Mouse (Mus musculus) embryonic facial prominence, embryonic 14.5 days (tissue): ENCODE data around the gene Dnm1. TPM values are rescaled to one million over a fixed set of nuclear protein-coding genes. Genes with fewer than 3 reads are reported as not detected.
A peak's percentile ranks its signal among the peaks of the same experiment; 100 is the strongest.

Experiments used
- ATAC-seq: fragments of 200-750 bp; cut with Nextera tagmentation; 2 replicates; pipeline ENCODE4 v1.8.0; 2017; ENCODE audit warnings: low read depth, moderate number of reproducible peaks, moderate TSS enrichment
- DNase-seq: peaks from one replicate; pipeline ENCODE4 v3.0.0-alpha.2; 2015; ENCODE audit warnings: low spot score
- H3K27ac ChIP-seq: fragments of 300-500 bp; sonication (generic); replicated peaks from 2 replicates; pipeline ENCODE4 v1.5.1; 2014; ENCODE audit warnings: low read depth, mild to moderate bottlenecking, low read length, moderate library complexity
- H3K27me3 ChIP-seq: fragments of 300-500 bp; sonication (generic); replicated peaks from 2 replicates; pipeline ENCODE4 v1.6.1; 2014; ENCODE audit warnings: low read length; ENCODE audit not compliant: control insufficient read depth, insufficient read depth
- H3K36me3 ChIP-seq: fragments of 300-500 bp; sonication (generic); 2 replicates; pipeline ENCODE4 v1.6.1; 2014; ENCODE audit warnings: low read length, mixed read lengths; ENCODE audit not compliant: control insufficient read depth, insufficient read depth
- H3K4me1 ChIP-seq: fragments of 300-500 bp; sonication (generic); 2 replicates; pipeline ENCODE4 v1.6.1; 2014; ENCODE audit warnings: antibody characterized with exemption, low read length; ENCODE audit not compliant: control insufficient read depth, insufficient read depth
- H3K4me2 ChIP-seq: fragments of 300-500 bp; sonication (generic); 2 replicates; pipeline ENCODE4 v1.6.1; 2014; ENCODE audit warnings: low read depth, mild to moderate bottlenecking, low read length, moderate library complexity, mixed read lengths
- H3K4me3 ChIP-seq: fragments of 300-500 bp; sonication (generic); 2 replicates; pipeline ENCODE4 v1.5.1; 2014; ENCODE audit warnings: low read depth, mild to moderate bottlenecking, low read length
- H3K9ac ChIP-seq: fragments of 300-500 bp; sonication (generic); 2 replicates; pipeline ENCODE4 v1.6.1; 2014; ENCODE audit warnings: low read depth, mild to moderate bottlenecking, low read length, moderate library complexity, mixed read lengths
- H3K9me3 ChIP-seq: fragments of 300-500 bp; sonication (generic); 2 replicates; pipeline ENCODE4 v1.6.1; 2016; ENCODE audit warnings: low read length; ENCODE audit not compliant: control insufficient read depth
- WGBS: fragments of 180-500 bp; shearing (Covaris S2); extraction: QIAGEN DNeasy Blood & Tissue Kit; methylation state at CpG from one replicate; pipeline ENCODE4 v1.1.7; 2014; 5-methylcytosine and 5-hydroxymethylcytosine counted together
- polyA plus RNA-seq: library from polyadenylated mRNA; unstranded; fragments of >200 nt; fragmentation: Nextera tagmentation; extraction: Ambion mirVana; gene quantifications from 2 replicates; pipeline ENCODE4 v1.2.1, GENCODE M21; 2014

The Dnm1 gene
- 34.1 and 41.7 TPM in 2 replicates for polyA plus RNA-seq

DNA sequence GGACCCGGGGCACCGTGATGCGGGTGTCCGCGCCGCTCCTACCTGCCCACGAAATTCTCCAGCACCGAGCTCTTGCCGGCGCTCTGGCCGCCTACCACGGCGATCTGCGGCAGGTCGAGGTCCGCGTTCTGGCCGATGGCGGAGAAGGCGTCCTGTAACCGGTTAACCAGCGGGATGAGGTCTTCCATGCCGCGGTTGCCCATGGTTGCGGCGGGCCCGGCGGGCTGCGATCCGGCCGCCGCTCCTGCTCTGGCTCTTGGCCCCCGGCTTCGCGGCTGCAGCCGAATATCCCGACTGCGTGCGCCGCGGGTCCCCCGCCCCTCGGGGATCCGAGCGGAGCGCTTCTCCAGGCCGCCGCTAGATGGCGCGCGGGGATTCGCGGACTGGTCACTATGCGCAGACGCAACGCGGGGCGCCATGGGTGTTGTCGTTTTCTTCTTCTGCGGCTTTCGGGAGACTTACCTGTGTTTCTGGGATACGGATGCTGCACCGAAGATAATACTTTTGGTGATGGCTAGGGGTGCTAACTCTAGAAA, at the start of gene Dnm1:
Gene Dnm1 (minus strand): TSS at position 332 of the 536 bp plus-strand sequence.
- H3K4me3 ChIP-seq, result peak within 1 kb of the TSS; percentile 73
- H3K4me2 ChIP-seq, result peak within 1 kb of the TSS; percentile 69
- peak; percentile 91 for DNase-seq
- H3K4me1 ChIP-seq, result peaks cover 17% of the 10 kb centered on the region
- WGBS, result under 1% methylated on average over 30 of the region's 63 CpGs
- no peaks in the 10 kb centered on the region for H3K27me3 ChIP-seq
- H3K36me3 ChIP-seq, result 0 out of 2 replicates have a peak, but pooled peaks cover 8% of the 10 kb centered on the region
- H3K9ac ChIP-seq, result peak within 1 kb of the TSS; percentile 83
- H3K9me3 ChIP-seq, result no peaks in the 10 kb centered on the region
- ATAC-seq, result peak; percentile 74
- H3K27ac ChIP-seq, result peak within 1 kb of the TSS; percentile 86

DNA sequence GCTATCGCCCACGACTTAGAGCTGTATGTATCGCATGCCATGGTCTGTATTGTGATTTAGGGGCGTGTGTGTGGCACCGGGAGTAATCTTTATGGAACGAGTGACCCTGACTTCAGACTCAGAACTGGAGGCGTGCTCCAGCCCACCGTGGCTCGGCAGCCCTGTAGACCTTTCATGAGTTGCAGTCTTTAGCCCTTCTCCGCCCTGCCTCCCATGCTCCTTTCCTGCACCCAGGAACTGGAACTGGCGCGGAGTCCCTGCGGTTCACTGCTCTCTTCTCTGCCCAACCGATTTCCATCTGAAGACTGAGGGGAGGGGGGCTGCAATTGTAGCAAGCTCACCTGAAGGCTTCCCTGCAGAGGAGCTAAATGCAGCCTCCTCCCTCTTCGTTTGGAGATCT, 43.6 kb upstream of the Dnm1 start:
- Histone ChIP-seq H3K9ac (peak overlapping the region; percentile 83), H3K4me2 (peak overlapping the region; percentile 73), H3K36me3 (peaks cover 13% of the 10 kb centered on the region), H3K4me3 (peak overlapping the region; percentile 84), H3K27ac (no peak overlapping the region), H3K27me3 (no peaks in the 10 kb centered on the region), H3K4me1 (0 out of 2 replicates have a peak, but pooled peaks cover 4% of the 10 kb centered on the region), H3K9me3 (no peaks in the 10 kb centered on the region)
- ATAC-seq (no peak), DNase-seq (no peak)
- under 1% methylated on average over 15 of the region's 15 CpGs for WGBS

DNA sequence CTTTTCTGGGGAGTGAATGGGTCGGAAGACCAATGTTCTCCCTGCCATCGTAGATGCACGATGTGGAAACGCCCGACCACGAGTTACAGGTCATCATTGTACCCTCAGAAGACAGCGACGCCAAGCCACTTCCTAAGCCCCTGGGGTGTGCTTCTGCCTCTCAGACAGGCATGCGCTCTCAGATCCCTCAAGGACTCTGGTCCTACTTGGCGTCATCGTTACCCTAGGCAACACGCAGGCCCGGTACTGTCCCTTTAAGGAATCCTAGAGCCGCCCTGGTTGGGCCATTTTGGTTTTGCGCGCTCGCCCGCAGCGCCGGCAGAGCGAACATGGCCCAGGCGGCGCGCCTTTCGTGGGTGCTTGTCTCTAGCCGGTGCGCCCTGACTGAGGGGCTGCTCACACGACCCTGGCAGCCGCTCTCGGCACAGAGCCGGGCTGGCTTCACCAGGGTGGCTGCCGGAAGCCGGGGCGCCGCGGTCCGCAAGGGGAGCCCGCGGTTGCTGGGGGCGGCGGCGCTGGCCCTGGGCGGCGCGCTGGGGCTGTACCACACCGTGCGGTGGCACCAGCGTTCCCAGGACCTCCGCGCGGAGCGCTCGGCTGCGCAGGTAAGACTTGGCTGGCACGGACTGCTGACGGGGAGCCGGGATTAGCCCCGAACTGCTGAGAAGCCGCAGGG, 42.9 kb upstream of the Dnm1 start:
- Histone ChIP-seq H3K9me3 (no peaks in the 10 kb centered on the region), H3K4me1 (0 out of 2 replicates have a peak, but pooled peaks cover 4% of the 10 kb centered on the region), H3K36me3 (peaks cover 8% of the 10 kb centered on the region; the same call in 1 of the 2 replicates), H3K4me2 (peak overlapping the region; percentile 73), H3K27ac (peak overlapping the region; percentile 91), H3K4me3 (peak overlapping the region; percentile 84), H3K9ac (peak overlapping the region; percentile 83), H3K27me3 (no peaks in the 10 kb centered on the region)
- peak; percentile 97 for ATAC-seq
- 0% methylated on average over 36 of the region's 59 CpGs for WGBS
- peak; percentile 98 for DNase-seq

DNA sequence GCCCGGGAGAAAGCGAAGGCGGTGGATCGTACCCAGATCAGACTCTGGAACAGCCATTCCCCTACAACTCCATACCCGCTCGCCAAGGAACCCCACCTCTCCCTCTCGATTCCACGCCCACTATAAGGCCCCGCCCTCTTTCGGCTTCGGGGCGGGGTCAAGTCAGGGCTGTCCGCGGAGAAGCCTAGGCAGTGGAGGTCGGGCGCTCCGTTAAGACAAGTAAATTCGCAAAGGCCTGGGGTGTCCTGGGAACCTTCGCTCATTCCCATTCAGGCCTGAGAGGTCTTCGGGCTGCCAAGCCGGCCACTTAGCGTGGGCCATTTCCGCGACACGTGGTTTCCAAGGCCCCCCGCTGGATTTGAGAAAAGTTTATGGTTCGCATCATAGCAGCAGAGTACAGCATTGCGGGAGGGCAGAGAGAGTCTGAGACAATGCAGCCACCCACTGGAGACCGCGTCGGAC, 42.4 kb upstream of the Dnm1 start, which contains the start of gene Ptges2:
Gene Ptges2 (plus strand): TSS at position 413 of the 462 bp plus-strand sequence.
- WGBS, result under 1% methylated on average over 31 of the region's 31 CpGs
- Histone ChIP-seq H3K4me3 (peak within 1 kb of the TSS; percentile 84), H3K9me3 (no peaks in the 10 kb centered on the region), H3K4me2 (peak within 1 kb of the TSS; percentile 73), H3K36me3 (peaks cover 2% of the 10 kb centered on the region; the same call in 1 of the 2 replicates), H3K27me3 (no peaks in the 10 kb centered on the region), H3K27ac (peak within 1 kb of the TSS; percentile 91), H3K4me1 (0 out of 2 replicates have a peak, but pooled peaks cover 4% of the 10 kb centered on the region), H3K9ac (peak within 1 kb of the TSS; percentile 83)
- ATAC-seq (peak; percentile 92), DNase-seq (peak; percentile 95)

DNA sequence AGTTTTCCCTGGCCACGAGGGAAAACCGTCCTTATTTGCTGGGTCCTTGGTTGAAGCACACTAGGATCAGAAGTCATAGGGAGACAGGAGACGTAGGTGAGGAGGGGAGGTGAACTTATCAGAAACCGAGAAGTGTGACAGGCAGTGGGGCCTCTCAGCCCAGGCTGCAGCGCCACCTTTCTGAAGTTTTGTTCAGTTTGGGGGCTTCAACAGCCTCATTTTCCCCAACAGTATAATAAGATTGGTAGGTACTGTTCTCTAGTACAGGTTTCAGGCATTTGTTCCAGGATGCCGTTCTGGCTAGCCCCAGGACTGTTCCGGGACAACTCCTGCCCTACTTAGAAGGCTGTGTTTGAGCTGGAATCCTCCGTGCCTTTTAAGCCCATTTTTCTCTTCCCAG, 41.8 kb upstream of the Dnm1 start:
- 7% methylated on average over 8 of the region's 8 CpGs for WGBS
- Histone ChIP-seq H3K36me3 (no peaks in the 10 kb centered on the region; the same call in 1 of the 2 replicates), H3K27me3 (no peaks in the 10 kb centered on the region), H3K27ac (peak overlapping the region; percentile 91), H3K9me3 (no peaks in the 10 kb centered on the region), H3K9ac (peak overlapping the region; percentile 83), H3K4me1 (0 out of 2 replicates have a peak, but pooled peaks cover 4% of the 10 kb centered on the region), H3K4me3 (peak overlapping the region; percentile 84), H3K4me2 (peak overlapping the region; percentile 73)
- DNase-seq (peak; percentile 55), ATAC-seq (no peak)

DNA sequence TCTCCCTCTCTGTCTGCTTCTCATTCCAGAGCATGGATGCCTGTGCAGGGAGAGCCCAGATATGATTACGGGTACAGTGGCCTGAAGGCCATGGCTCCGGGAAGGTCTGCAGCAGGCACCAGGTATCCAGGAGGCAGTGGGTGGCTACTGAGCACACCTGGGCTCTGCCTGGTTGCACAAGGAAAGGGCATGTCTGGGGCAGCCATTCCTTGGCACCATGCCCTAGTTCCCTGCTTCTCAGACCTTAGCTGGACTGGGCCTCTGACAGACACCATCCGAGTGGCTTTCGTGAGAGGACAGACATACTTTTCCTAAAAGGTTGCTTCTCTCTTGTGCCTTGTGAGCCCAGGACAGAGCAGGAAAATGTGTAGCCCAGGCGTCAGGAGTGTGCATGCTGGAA, 38.9 kb upstream of the Dnm1 start:
- no peaks in the 10 kb centered on the region for H3K36me3 ChIP-seq
- H3K9me3 ChIP-seq, result no peaks in the 10 kb centered on the region
- no peak overlapping the region for H3K27ac ChIP-seq
- no peak overlapping the region for H3K4me3 ChIP-seq
- DNase-seq (no peak), ATAC-seq (no peak)
- 0 out of 2 replicates have a peak, but pooled peaks cover 2% of the 10 kb centered on the region for H3K4me1 ChIP-seq
- H3K27me3 ChIP-seq, result no peaks in the 10 kb centered on the region
- H3K9ac ChIP-seq, result no peak overlapping the region
- H3K4me2 ChIP-seq, result no peak overlapping the region
- 86% methylated on average over 5 of the region's 5 CpGs for whole genome bisulfite sequencing

DNA sequence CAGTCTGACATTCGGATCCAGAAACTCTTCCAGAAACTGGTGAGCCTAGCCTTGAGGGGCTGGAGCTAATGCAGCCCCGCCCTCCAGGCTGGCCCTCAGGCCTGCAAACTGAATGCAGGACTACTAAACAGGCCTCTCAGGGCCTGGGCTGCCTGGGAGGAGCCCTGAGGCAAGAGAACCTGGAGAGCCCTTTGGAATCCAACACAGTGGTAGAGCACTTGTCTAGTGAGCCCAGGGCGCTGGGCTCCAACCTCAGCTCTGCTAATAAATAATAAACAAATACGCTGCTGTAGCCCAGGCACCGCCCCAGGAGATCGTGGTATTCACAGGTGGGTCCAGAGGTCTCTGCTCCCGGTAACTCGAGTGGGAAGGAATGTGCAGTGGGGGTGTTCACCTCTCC, 37.7 kb upstream of the Dnm1 start:
- 70% methylated on average over 8 of the region's 8 CpGs for WGBS
- no peak overlapping the region for H3K27ac ChIP-seq

DNA sequence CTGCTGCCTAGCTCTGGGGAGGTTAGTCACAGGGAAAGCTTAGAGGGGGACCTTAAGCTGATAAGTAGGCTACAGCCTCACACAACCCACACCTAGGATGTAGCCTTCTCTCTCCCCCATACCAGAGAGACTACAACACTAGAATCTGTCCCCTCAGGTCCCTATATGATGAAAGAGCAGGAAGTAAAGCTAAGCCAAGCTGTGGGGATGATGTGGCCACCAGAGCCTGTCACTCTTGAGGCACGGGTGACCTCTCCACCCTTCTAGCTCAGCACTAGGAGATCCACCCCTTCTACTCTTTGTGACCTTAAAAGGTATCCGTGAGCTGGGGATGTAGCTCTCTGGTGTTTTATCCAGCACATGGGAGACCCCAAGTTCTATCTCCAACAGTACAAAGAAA, 36.0 kb upstream of the Dnm1 start:
- ATAC-seq (no peak), DNase-seq (no peak)
- H3K9me3 ChIP-seq, result no peaks in the 10 kb centered on the region
- no peaks in the 10 kb centered on the region for H3K27me3 ChIP-seq
- no peaks in the 10 kb centered on the region for H3K4me1 ChIP-seq
- no peak overlapping the region for H3K4me3 ChIP-seq
- no peak overlapping the region for H3K9ac ChIP-seq
- H3K27ac ChIP-seq, result no peak overlapping the region
- WGBS, result 82% methylated on average over 2 of the region's 2 CpGs
- H3K36me3 ChIP-seq, result no peaks in the 10 kb centered on the region
- H3K4me2 ChIP-seq, result no peak overlapping the region

More for the DNA sequence above, 37.7 kb upstream of the Dnm1 start:
- DNase-seq, result no peak
- H3K27me3 ChIP-seq, result no peaks in the 10 kb centered on the region
- no peak for ATAC-seq
- no peaks in the 10 kb centered on the region for H3K4me1 ChIP-seq
- H3K9me3 ChIP-seq, result no peaks in the 10 kb centered on the region
- no peak overlapping the region for H3K4me2 ChIP-seq
- no peak overlapping the region for H3K9ac ChIP-seq
- no peaks in the 10 kb centered on the region for H3K36me3 ChIP-seq
- H3K4me3 ChIP-seq, result no peak overlapping the region
